Mouse (Mus musculus): ENCODE data around the gene Ntn5.

DNA sequence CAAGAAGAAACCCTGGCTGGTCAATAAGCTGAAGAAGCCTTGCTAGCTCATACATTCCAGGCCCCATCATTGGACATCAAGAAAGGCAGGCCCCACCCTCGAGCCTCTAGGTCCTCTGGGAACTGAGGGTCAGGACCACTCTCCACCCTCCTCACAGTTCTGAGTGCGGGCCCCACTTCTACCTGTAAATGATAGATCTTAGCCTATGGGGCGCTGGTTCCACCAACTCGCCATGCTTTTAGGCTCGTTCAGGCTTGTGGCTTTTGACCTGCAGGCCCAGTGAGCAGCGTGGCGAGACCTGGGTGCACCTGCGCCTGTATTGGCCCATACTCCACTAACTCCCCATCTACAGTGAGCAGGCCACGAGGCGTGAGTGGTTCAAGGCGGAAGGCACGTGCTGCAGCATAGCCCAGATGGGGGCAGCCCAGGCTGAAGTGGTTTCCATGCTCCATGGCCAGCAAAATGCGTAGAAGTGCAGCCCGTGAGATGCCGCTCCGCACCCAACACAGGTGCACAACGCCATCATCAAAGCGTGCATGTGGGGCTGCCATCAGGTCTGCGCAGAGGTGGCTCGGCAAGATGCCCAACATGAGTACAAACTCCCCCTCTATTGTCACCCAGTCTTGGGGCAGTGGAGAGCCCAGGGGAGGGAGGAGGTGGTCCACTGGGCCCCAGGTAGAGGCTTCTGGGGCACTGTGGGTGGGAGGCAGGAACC is 26.8 kb downstream of the Ntn5 start:
- TF ChIP-seq POLR2A (IDR thresholded peaks at IDR 0.05; ENCODE audit: borderline replicate concordance, low read depth, low read length) (no peak), CTCF (IDR thresholded peaks at IDR 0.05; ENCODE audit: low read depth, low read length) (no peak)

All from bone marrow macrophage, adult 2 months (primary cell).